Mouse (Mus musculus) layer of hippocampus, postnatal 14 days (tissue): Measurements from ENCODE around the gene Prmt7. TPM values are rescaled to one million over a fixed set of nuclear protein-coding genes. Genes with fewer than 3 reads are reported as not detected.

Source experiments
- DNase-seq, 2 experiments: peaks; one replicate each; pipeline ENCODE4 v3.0.0; 2021 to 2022; ENCODE audit warnings: low spot score in 2 of 2, mixed read lengths in 1 of 2
- total RNA-seq, 2 experiments: library from RNA; stranded (reverse); gene quantifications; 2 replicates each; pipeline ENCODE4 v1.2.3; 2021

Gene Prmt7
- total RNA-seq, 2 experiments from 2014 or later = 32.1 to 34.3 TPM

DNA sequence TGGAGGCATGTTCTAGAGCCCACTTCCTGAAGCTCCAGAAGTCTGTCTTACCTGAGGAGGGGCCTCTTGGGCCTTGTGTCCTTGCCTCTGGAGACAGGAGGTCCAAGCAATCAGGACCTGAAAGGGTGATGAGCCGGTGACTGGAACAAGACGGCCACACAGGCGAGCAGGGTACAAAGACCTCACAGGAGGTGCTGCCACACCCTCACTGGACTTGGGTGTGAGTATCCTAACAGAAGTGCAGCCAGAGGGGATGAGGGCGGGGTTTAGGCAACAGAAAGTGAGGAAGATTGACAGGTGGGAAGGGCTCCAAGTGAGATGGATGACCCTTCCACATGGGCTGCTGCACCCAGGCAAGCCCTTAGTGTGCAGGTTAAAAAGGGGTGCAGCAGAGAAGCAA is 70.1 kb downstream of the Prmt7 start:
- no peak for DNase-seq

DNA sequence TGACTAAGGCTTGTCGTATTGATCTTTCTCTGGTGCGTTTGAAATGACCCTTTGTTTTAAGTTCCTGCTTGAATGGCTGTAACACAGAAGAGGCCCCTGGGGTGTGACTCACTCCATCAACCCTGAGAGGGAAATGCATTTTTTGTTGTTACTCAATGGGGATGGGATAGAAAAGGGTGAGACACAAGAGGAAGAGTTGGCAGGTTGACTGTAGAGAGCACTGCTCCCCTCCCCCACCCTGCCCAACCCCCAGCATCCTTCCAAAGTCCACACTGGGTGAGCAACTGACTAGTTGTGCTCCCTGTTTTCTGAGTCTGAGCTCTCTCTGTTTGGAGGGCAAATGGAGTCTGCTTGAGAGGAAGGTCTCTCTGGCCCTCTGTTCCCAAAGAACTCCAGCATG is 76.7 kb downstream of the Prmt7 start:
- DNase-seq = no peak

DNA sequence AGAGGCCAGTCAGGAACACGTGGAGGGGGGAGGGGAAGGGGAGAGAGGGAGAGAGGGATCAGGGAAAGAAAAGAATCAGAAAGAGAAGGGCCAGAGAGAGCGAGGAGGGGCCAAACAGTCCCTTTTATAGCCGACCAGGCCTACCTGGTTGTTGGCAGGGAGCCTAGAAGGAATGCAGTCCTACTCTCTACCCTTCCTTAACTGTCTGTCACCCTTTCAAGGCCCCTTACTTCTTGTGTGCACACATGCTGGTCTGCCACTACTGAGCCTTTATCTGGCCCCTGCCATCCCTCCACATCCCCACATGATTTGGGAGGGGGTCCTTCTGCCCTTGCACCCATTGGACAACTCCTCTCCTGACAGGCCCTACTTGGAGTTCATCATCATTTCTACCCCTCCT is 78.0 kb downstream of the Prmt7 start:
- DNase-seq = no peak

DNA sequence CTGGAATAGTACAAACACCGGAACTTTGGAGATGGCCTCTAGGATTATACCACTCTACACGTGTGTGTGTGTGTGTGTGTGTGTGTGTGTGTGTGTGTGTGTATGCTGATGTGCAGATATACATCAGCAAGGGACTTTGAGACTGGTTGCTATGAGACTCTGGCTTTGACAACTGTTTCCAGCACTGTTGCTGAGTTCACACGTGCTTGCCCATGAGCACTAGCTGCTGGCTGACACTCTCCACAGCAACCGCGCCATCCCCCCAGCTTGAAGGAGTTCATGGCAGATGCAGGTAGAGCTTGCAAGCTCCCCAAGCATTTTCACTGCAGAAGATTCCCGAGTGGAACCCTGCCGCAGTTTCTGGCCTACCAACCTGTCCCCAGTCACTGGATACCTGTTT is 78.7 kb downstream of the Prmt7 start:
- no peak for DNase-seq

DNA sequence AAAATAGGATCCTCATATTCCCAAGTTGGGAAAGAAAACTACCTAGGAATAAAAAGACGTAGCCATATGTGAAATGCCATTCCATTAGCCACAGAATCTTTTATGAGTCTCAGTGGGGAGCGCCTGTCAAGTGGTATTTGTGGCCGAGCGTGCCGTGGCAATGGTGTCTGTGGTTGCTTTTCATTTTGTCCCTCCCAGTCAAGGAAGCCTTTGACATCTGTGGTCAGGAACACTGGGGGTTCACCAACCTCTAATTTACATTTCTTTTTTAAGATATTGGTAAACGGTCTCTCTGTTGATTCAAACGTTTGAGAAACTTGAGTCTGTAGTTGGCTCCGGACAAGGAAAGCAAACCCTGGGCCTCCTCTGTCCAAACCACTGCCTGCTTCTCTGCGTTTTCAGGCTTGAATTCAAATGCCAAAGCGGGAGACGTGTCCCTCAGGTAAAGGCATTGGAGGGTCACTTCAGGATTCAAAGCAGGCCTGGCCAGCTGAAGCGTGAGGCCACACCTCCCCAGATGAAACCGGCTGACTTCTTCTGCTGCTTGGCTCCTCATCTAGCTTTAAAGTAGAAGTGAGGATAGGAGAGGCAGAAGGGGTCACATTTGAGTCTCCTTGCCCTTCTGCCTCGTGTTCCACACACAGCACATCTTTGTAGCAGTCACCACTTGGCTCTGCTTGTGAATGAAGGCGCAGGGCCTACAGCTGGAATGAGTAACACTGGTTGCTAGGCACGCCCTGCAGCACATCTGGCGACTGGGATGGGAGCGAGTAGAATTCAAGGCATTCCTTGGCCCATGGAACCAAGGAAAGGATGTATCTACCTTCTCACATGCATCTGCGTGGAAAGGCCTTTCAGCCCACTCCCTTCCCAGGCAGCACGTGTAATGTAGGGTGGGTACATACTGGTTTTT is 82.0 kb downstream of the Prmt7 start:
- DNase-seq = no peak

DNA sequence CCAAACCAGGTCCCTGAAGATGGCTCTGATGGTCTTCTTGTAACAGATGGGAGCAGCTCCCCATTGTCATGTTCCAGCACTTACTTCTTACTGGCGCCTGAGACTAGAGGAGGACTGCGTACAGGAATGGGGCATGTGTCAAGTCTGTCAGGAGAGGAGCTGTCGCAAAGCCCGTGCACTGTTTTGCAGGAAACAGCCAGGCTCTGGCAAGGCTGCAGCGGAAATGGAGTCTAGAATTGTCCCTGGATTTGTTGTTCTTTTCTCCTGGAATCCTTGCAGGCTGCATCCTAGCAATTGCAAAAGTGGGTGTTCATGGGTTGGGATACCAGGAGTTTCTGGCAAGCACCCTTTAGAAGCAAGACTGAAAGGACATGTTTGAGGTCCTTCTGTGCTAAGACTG is 87.5 kb downstream of the Prmt7 start:
- no peak for DNase-seq

DNA sequence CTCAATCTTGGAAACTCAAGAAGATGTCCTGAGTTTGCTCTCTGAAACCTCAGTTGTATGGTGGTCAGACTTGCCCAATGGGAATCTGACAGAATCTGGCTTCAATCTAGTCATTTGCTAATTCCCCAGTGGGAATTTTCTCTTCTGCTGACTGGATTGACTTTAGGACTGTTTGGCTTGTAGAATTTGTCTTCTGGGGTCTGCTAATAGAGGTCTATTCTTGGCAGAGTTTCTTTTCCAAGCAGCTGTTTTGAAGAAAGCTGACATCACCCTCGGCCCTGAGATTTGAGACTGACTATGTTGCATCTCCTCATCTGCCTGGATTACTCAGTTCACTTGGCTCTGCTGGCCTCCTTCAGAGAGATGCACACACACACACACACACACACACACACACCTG is 88.1 kb downstream of the Prmt7 start:
- no peak for DNase-seq

DNA sequence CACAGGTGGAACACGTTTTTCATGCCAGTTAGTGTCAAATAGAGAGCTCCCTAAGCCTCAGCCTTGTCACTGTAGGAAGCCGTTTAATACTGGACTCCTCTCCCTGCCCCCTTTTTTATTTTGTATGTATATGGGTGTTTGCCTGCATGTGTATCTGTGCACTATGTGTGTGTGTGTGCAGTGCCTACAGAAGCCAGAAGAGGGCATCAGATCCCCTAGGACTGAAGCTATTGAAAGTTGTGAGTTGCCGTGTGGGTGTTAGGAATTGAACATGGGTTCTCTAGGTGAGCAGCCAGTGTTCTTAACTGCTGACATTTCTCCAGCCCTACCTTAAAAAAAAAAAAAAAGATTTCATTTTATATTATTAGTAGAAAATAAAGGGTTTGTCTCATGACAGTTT is 89.0 kb downstream of the Prmt7 start:
- no peak for DNase-seq

DNA sequence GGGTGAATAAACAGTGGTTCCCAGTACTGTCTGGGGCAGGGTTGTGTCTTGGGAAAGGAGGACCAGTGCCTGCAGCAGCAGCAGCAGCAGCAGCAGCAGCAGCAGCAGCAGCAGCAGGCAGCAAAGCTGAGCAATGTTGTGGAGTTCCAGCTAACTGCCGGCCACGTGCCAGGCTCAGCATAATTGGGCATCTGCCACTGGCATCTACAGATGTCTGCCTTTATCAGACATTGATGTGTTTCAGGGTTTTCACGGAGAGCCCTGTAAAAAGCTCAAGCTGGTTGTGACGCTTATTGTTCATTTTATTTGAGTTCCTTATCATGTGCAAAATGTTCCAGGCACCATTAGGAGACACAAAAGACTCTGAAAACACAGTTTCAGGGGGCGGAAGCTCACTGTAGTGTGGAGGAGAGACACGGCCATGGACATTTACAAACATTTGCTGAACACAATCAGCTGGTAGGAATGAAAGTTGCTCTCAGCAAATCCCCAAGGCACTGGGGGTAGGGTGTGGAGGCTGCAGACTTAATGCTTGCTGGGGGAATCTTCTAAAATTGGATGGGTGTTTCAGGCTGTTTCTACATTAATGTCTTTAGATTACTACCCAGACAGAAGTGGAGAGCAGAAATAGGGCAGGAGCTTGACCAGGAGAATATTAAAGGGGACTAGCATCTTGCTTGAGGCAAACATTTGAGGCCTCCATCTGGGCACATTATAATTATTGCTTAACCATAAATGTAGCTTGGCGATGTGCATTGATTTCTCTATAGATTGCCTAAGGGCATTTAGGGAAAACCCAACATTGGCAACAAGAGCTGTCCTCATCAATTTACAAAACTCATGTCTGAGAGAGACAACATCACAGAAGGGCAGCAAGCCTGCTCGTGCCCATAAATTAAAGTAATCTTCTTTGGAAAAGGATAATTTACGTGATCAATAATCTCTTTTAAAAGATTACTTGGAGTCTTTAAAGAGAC is 90.3 kb downstream of the Prmt7 start:
- DNase-seq = peak; percentile 60 to 68

Other genes with a start within 250 kb of the Prmt7 start
- 10 to 100 TPM; 28.1 to 35.8 TPM for gene Slc12a4, start 244.8 kb upstream of the Prmt7 start, total RNA-seq
- not detected for gene Dpep3, start 231.5 kb upstream of the Prmt7 start, total RNA-seq
- 10 to 100 TPM; 17.2 to 19.5 TPM for gene Dus2, start 219.6 kb upstream of the Prmt7 start, total RNA-seq
- gene Dpep2nb, start 205.0 kb upstream of the Prmt7 start, total RNA-seq = not detected
- 10 to 100 TPM; 11.1 to 12.6 TPM for gene Ddx28, start 199.1 kb upstream of the Prmt7 start, total RNA-seq
- gene Nfatc3, start 152.1 kb upstream of the Prmt7 start, total RNA-seq = 10 to 100 TPM in 1 of 2 experiments, 1 to 10 TPM in 1; 9.9 to 11.6 TPM
- not detected for gene Esrp2, start 74.0 kb upstream of the Prmt7 start, total RNA-seq
- 10 to 100 TPM; 18.5 to 19.4 TPM for gene Pla2g15, start 60.5 kb upstream of the Prmt7 start, total RNA-seq
- 10 to 100 TPM; 25.7 to 26.3 TPM for gene Slc7a6, start 42.1 kb upstream of the Prmt7 start, total RNA-seq
- 10 to 100 TPM; 26.6 to 28.3 TPM for gene Slc7a6os, start within 50 bp of the Prmt7 start, total RNA-seq
- gene Smpd3, start 127.1 kb downstream of the Prmt7 start, total RNA-seq = 100 to 1,000 TPM; 105 to 107 TPM
- gene Zfp90, start 204.4 kb downstream of the Prmt7 start, total RNA-seq = 10 to 100 TPM; 15.6 to 16.1 TPM